Mouse (Mus musculus): ENCODE results near the gene Usp28.
"Not testable (repeated sequence)": the region's sequence is repeated elsewhere in the genome, so short reads cannot be mapped to it uniquely, and the experiment has no call there.

Gene Usp28

DNA sequence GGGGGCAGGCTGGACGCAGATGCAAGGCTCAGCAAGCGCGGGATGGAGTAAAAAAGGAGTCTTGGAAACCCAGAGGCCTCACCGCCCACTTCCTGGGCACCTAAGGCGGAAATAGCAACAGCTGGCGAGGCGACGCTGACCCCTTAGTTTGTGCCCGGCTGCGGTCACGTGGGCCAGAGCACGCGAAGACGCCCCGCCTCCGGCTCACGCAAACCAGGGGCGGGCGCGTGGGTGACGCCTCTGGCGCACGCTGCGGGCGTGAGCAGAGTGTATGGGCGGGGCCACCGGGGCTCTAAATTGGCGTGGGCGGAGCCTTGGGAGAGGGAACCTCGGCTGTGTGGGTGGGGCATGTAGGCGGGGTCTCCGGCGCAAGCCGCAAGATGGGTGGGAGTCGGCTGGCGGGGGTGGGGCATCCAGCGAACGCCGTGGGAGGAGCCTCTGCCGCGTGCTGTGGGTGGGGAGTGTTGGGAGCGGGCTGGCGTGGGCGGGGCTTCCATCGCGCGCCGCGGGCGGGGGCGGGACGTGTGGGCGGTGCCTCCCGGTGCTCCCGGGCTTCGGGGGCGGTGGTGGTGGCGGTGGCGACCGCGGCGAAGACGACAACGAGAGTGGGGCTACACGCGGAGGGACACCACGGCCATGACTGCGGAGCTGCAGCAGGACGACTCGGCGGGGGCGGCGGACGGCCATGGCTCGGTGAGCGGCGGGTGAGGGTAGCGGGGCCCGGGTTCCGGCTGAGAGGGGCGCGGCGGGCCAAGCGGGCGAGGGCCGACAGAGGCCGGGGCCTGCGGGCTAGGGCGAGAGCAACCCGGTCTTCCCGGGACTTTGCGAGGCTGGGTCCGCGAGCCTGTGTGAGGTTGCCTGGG, at the start of gene Usp28:
Usp28 (plus strand) TSS at position 531 of the 863 bp plus-strand sequence.
- ATAC-seq (ENCODE audit: low TSS enrichment), result peak; percentile 77

DNA sequence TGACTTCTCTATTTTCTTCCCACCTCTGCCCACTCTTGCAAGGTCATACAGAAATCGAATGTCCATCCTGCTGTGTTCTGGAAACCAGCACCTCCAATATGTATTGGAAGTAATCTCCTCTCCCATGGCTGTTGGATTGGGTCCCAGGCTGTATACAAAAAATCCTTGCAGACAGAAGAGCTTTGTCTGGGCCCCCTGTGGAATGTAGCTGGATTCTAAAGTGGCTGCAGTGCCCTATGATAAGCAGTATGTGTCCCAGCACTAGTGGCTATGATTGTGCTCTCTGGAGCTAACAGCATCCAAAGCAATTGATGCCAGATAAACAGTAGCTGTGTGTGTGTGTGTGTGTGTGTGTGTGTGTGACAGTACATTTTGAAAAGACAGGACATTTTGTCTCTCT, 42.8 kb upstream of the Usp28 start:
- ATAC-seq (ENCODE audit: low TSS enrichment), result no peak

DNA sequence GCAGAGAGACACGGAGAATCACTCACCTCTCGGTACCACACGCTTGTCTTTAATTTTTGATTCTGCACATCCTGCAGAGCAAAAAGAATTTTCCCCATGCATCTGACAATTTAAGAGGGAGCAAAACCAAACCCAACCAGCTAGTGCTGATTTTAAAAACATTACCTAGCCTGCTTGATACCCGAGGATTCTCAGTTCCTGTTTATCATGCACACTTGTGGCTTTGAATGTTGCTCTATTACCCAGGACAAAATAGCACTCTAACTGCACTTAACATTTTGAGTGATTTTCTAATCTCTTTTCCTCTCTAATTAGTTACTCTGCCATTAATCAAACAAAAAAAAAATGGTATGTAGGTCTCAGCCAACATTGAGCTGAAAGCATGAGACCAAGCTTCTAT, 37.6 kb upstream of the Usp28 start:
- ATAC-seq (ENCODE audit: low TSS enrichment), result no peak

DNA sequence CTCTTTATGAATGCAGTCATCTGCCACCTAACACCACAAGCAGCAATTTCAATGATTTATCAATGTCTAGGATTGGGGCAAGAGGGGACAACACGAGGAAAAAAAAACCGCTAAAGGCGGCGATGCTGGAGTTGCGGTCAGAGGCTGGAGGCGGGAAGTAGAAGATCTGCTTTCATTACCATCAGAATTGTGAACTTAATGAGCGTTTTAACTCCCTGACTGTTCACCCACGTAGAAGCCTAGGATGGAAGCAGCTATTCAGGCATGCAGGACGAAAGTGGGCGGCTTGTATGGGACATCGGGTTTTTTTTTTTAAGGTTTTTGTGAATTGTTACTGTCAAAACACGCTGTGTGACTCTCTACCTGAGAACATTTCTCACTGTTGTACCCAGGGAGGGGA, 23.9 kb upstream of the Usp28 start:
- peak; percentile 52; the same call in 1 of the 2 replicates for ATAC-seq (ENCODE audit: low TSS enrichment)

DNA sequence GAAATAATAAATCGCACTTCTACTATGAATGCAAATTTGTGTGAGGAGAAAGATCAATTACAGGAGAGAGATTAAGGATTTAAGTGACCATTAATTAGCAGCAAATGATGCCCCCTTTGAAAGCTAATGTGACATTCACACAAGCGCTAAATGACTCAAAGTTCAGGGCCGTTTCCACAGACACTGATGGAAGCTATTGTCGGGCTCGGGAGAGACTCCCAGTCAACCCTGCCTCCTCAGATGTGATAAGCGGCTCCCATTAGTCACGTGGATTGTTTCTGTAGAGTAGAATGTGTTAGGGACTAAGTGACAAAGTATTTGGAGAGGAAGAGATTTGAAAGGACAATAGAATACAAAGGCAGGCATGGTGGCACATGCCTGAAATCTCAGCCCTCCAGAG, 23.0 kb upstream of the Usp28 start:
- ATAC-seq (ENCODE audit: low TSS enrichment), result no peak

DNA sequence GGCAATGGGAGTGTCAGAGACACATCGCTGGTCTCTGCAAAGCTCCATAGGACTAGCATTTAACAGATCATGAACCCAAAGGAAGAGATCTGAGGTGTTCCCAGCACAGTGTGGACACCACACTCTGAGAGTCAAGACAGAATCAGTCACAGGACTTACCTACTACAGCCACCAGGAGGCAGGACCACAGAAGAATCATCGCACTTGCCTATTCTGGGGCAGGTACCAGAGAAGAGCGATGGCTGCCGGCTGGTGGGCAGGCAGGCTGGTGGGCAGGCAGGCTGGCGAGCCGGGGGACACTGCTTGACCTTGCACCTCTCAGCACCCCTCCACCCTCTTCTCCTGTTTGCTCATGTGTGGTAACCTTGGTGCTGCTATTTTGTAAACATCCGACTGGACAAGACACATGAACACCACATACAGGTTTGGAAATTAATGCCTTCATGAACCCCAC, 20.6 kb upstream of the Usp28 start, which contains the start of gene Htr3b:
Htr3b (minus strand) TSS at position 404 of the 454 bp plus-strand sequence.
- ATAC-seq (ENCODE audit: low TSS enrichment), result no peak; the same call in 1 of the 2 replicates

DNA sequence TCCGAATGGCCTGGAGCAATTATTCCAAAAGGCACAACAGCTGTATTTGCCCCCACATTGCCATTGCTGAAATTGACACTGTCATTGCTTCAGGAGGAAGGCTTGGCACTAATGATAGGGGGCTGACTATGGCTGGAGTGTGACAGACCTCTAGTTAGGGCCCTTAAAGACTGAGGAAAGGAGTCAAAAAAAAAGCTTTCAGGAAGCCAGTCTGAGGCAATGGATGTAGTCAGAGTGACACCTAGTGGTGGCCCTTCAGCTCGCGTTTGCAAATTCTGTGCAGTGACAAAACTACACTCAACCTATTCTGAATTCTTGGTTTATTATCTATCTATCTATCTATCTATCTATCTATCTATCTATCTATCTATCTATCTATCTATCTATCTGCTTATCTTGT, 12.7 kb upstream of the Usp28 start:
- ATAC-seq (ENCODE audit: low TSS enrichment), result no peak

DNA sequence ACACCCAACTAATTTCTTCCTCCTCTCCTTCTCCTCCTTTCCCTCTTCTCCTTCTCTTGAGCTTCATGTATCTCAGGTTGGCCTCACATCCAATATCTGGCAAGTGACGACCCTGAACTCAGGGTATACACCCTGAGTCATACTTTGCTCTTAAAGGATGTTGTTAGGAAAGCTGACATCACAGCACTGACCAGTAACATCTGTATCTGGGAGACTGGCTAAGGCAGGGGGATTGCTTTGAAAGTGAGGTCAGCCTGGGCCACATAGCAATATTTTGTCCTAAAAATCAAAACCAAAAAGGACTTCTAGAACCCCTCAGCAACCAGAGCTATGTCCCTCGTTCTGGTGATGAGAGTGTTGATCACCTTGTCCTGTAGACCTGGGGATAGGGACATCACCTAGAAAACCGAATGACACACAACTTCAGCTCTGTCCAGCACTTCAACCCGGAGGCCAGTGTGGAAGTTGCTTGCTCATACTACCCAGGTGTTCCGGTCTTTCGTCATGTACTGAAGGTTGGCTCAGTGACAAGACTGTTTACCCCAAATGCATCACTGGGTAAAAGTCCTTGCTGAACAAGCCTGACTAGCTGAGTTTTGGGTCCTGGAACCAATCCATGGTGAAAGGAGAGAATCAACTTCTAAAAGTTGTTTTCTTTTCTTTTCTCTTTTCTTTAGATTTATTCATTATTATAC, 8.4 kb upstream of the Usp28 start:
- ATAC-seq (ENCODE audit: low TSS enrichment), result no peak

DNA sequence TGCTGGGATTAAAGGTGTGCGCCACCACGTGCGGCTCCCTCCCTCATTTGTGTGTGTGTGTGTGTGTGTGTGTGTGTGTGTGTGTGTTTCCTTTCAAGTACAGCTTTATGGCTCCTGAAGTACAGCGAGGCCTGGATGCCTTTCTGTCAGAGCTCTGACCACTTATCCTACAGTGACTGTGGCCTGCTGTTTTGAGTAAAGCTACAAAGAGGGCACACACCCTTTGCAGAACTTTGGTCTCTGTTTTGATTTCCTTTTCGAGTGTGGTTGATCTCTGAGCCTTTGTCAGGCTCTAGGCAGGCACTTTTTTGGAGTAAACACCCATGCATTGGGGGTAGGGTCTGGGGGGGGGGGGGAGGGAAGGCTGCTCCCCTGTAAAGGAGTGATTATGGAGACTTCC, 4.8 kb upstream of the Usp28 start:
- no peak for ATAC-seq (ENCODE audit: low TSS enrichment)

DNA sequence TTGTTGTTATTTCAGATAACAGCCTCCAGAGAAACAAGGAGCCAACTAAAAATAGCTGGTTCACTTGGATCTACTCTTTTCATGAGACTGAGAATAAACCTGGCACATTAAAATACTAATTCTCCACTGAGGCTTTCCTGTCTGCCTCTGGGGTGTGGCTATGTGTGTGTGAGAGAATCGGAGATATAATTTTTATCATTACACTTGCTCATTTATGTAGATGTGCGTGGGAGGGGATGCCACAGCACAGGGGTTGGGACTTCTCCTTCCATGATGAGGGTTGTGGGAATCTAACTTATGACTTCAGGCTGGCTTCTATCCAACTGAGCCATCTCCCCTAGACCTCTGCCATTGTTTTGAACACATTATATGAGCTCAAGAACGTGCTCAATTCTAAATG, 4.4 kb upstream of the Usp28 start:
- no peak for ATAC-seq (ENCODE audit: low TSS enrichment)

DNA sequence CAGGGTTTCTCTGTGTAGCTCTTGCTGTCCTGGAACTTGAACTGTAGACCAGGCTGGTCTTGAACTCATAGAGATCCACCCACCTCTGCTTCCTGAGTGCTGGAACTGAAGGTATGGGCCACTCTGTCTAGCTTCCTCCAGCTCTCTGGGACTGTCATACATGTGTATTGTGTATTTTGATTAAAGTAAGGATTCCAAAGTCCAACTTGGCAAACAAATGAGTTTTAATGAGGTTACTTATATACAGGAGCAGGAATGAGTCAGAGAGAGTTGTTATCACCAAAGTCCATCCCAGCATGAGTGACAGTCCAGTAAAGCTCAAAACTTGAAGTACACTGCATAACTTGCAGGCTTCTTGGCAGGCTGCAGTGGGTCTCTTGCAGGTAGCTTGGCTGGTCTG, 3.3 kb upstream of the Usp28 start:
- ATAC-seq (ENCODE audit: low TSS enrichment), result no peak

DNA sequence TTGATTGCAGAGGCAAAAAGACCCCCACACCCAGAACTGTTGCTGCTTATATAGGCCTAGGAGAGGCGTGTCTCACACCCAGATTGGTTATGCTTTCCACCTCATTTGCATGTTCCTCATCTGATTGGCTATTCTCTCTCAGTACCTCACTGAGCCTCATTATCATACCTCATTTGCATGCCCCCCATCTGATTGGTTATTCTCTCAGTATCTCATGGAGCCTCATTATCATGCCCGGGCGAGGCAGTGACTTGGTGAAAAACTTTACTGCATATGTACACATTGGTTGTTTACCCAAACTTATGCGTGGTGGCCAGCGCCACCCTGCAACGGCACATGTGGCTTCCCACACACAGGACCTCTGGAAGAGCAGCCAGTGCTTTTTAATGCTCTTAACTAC, 1.4 kb upstream of the Usp28 start:
- not testable (repeated sequence) for ATAC-seq (ENCODE audit: low TSS enrichment)

DNA sequence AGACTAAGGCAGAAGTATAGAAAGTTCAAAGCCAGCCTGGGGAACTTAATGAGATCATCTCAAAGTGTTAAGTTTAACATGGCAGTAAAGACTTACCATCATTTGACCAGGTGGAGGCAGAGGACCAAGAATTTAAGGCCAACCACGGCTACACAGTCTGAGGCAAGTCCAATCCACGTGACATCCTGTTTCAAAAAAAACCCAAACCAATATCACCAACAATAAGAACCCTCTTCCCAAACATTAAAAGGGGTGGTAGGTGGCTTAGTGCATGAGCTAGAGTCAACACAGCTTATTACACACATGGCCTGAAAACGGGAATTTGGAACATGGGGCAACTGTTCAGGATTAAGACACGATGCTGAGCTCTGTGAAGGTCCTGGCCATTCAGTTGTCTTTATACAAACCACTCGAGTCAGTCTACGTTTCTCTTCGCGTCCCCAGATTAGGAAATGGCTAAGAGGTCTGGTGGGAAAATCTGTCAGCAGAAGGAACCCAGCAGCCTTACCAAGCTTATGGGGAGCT, 793 bp upstream of the Usp28 start:
- no peak for ATAC-seq (ENCODE audit: low TSS enrichment)

DNA sequence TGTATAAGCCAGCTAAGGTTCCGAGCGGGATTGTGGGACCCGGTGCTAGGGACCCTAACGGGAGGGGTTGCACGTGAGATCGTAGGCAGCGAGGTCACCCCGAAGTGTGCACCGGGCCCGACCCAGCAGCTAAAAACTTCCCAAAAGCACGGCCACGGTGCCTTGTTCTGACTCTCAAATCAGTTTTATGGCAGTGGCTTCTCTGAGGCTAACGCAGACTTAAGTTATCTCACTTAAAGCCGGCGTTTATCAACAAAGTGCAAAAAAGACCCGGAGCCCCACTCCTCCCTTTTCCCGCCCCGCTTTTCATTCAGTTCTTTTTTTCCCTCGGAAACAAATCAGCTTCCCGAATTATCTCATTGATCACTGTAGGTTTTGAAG, 523 bp downstream of the Usp28 start:
- ATAC-seq (ENCODE audit: low TSS enrichment), result no peak

DNA sequence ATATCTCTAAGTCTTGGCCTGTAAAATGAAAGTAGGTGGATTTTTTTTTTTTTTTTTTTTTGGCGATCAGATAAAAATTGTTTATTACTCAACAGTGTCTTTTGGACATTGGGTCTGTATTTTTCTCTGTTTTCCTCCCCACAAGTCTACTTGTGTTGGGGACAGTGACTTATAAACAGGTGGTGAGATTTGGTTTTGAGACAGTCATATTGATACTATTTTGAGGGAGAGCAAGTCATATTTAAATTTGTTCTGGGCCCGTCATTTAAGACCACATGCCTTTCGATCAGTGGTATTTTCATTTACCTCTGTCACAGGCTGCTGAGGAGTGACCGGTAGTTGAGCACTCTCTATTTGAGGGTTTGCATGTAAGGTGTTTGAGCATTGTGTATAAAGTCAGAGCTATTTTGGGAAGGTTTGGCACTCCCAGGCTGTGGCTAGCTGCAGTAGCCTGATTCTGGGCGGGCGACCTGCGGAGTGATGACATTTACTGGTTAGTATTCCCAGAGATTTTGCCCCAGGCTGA, 1.5 kb downstream of the Usp28 start:
- no peak for ATAC-seq (ENCODE audit: low TSS enrichment)

DNA sequence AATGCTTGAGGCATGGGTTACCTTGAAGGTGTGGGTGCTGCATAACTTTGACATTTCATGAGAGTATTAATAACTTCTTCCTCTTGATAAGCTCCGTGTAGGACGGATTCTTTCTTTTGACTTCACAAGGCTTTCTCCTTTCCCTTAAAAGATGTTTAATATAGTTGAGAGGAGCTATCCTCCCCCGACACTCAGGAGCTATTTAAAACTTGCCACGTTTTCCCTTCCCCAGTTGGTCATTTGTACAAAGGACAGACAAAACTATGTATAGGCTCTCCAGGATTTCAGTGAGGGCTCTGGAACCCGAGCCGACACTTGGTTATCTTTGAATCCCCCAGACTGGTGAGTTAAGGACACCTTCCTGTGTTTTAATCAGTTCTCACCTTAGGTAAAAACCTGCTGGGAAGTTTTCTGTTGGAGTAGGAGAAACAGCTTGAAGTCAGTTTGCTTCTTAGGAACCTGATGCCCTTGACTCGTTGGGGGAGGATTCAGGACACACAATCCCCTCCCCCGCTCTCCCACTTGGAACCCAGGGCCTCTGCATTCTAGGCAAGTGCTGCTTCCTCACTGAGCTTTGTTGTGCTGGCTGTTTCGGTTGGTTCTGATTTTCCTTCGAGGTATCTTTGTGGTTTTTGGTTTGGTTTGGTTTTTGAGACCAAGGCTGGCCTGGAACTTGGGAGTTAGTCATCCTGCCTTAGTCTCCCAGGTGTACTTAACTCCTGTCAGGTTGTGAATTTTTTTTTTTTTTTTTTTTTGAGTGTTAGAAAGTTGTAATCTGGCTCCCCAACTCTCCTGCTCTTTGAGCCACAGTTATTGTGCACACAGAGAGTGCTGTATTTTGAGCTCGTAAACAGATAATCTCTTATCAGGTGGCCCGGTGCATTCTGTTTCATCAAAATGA, 2.3 kb downstream of the Usp28 start:
- no peak for ATAC-seq (ENCODE audit: low TSS enrichment)

DNA sequence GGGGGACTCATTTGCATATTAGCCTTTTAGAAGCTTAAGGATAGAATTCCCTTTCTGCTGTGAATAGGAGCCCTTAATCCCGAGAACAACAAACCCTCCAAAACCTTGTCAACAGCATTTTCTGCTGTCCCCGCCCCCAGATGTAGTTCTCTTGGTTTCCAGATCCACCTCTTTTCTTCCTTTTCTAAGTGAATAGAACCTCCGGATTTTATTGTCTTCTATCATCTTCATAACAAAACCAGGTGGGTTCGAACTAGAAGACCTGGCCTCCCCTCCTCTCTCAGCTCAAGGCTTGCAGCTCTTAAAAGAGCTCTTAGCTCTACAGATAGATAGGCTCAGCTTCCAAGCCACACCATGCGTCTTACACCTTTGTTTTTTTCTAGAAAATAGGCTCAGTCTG, 6.5 kb downstream of the Usp28 start:
- ATAC-seq (ENCODE audit: low TSS enrichment), result no peak

DNA sequence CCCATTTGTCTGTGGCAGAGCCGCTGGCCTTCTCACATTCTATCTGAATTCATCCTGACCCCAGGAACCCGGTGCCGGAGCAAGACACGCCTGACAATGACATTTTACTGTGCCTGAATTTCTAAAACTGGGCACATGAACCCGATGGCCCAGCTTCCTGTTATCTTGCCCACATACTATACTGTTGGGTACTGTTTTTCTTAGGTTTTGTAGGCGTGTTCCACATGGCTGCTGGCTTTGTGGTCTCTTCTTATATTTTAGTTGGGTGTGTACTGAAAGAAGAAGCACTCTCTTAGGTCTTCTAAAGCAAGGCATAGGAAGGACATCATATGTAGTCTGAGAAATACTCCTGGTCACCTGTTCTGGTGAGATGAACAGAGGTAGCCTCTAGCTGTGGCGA, 9.6 kb downstream of the Usp28 start:
- no peak for ATAC-seq (ENCODE audit: low TSS enrichment)

DNA sequence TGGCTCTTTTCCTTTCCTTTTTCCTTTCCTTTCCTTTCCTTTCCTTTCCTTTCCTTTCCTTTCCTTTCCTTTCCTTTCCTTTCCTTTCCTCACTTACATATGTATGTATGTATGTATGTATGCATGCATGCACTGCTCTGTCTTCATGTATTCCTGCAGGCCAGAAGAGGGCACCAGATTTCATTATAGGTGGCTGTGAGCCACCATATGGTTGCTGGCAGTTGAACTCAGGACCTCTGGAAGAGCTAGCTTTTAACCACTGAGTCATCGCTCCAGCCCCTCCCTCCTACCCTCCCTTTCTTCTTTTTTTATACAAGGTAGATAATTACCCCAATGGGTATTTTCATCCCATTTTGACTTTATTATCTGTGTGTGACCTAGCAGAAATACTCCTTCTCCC, 10.6 kb downstream of the Usp28 start:
- ATAC-seq (ENCODE audit: low TSS enrichment), result no peak

DNA sequence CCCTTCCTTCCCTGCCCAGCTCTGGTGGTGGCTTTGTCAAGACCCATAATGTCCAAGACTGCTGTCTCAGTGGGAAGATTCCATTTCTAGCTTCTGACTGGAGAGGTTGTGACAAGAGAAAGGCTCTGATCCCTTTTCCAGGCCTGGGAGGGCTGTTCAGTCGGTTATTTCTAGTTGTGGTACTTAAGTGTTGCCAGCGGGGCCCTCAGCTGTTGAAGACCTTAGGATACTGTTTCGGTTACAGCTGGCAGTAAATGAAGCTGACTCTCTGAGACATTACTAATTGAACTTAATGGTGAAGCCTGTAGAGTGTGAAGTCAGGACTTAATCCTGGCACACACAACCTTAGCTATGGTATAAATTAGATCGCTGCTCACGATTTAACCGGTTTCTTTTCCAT, 14.1 kb downstream of the Usp28 start:
- ATAC-seq (ENCODE audit: low TSS enrichment), result no peak

DNA sequence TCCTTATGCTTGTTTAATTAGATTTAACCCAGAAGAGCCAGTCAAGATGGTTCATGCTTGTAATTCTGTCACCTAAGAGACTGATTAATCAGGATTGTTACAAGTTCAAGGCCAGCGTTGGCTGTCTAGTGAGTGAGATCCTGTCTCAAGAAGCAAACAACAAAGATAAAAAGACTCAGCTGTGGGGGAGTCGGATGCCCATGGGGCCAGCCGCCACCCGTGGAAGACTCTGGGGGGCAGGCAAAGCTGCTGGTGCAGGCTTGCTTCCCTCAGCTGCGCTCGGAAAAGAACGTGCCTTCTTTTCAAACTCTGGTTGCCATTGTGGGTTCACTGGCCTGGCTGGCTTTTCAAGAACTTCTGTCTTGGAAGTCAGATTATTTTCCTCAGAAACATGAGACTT, 30.6 kb downstream of the Usp28 start:
- no peak for ATAC-seq (ENCODE audit: low TSS enrichment)

DNA sequence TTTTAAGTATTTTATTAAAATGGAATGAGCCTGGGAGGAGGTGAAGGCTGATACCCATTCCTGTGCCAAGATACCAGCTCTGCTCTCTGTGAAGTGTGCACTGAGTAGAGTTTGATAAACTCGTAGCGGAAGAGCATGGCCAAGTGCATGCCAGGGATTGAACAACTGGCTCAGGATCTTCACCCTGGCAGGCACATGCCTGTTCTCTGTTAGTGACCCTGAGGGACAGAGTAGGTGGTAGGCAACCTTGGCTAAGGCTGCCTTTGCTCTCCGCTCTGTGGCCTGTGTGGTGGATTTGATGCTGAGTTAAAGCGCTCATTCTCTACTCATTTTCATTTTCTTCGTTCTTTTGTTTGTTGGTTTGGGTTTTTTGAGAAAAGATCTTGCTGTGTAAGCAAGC, 36.1 kb downstream of the Usp28 start:
- no peak for ATAC-seq (ENCODE audit: low TSS enrichment)

Measured in frontal cortex, adult (tissue).